Mouse (Mus musculus): ENCODE measurements at regions not wholly inside any gene's neighbourhood (a gene's known extent, or its start where the extent isn't known, plus 50 kb on each side); places are given as distances from the start of the nearest gene placed in this dataset.

GRCm38 (mm10) chr4:81899961-81900540 lies 457.4 kb upstream of the Mpdz start:
- no peak for TF ChIP-seq CTCF (IDR thresholded peaks at IDR 0.05; ENCODE audit: low read depth)
- Histone ChIP-seq H3K9ac (ENCODE audit: low read depth, low read length) (no peak overlapping the region), H3K27me3 (replicated peaks; ENCODE audit: control insufficient read depth, insufficient read depth, low read length) (no peaks in the 10 kb centered on the region), H3K4me1 (replicated peaks; ENCODE audit: control insufficient read depth, insufficient read depth, low read length) (no peaks in the 10 kb centered on the region), H3K4me3 (ENCODE audit: low read depth, low read length) (no peak overlapping the region), H3K4me2 (replicated peaks; ENCODE audit: low read depth) (no peak overlapping the region), H3K27ac (ENCODE audit: low read depth, low read length) (no peak overlapping the region), H3K9me3 (ENCODE audit: control insufficient read depth) (no peaks in the 10 kb centered on the region), H3K36me3 (ENCODE audit: control insufficient read depth, insufficient read depth) (no peaks in the 10 kb centered on the region)
- WGBS, result 61% methylated on average over 5 of the region's 5 CpGs
- no peak for ATAC-seq

DNA sequence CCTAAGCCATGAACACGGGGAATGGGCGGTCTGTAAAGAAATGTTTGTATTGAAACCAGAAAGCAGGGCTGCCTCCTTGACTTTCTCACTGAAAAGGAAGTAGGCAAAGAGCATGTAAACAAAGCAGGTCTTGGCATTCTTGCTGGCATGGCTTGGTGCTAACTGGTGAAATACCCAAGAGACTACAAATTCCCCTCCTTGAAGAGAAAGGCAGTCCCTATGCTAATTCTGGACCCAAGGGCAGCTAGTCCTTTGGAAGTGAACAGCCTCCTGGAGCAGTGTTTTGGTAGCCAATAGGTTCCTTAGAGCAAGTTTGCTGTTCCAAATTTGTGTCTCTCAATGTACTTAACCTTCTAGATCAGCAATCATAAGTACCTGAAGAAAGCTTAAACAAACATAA lies 456.0 kb upstream of the Mpdz start:
- Histone ChIP-seq H3K9ac (ENCODE audit: low read depth, low read length) (no peak overlapping the region), H3K4me1 (replicated peaks; ENCODE audit: control insufficient read depth, insufficient read depth, low read length) (no peaks in the 10 kb centered on the region), H3K4me2 (replicated peaks; ENCODE audit: low read depth) (no peak overlapping the region), H3K4me3 (ENCODE audit: low read depth, low read length) (no peak overlapping the region), H3K36me3 (ENCODE audit: control insufficient read depth, insufficient read depth) (no peaks in the 10 kb centered on the region), H3K27me3 (replicated peaks; ENCODE audit: control insufficient read depth, insufficient read depth, low read length) (no peaks in the 10 kb centered on the region), H3K9me3 (ENCODE audit: control insufficient read depth) (no peaks in the 10 kb centered on the region), H3K27ac (ENCODE audit: low read depth, low read length) (no peak overlapping the region)
- WGBS, result 72% methylated on average over 2 of the region's 2 CpGs
- ATAC-seq, result no peak
- no peak for TF ChIP-seq CTCF (IDR thresholded peaks at IDR 0.05; ENCODE audit: low read depth)

GRCm38 (mm10) chr4:81897451-81897850 lies 454.8 kb upstream of the Mpdz start:
- H3K4me1 ChIP-seq (replicated peaks; ENCODE audit: control insufficient read depth, insufficient read depth, low read length), result no peaks in the 10 kb centered on the region
- no peak overlapping the region for H3K9ac ChIP-seq (ENCODE audit: low read depth, low read length)
- no peak overlapping the region for H3K4me2 ChIP-seq (replicated peaks; ENCODE audit: low read depth)
- no peaks in the 10 kb centered on the region for H3K27me3 ChIP-seq (replicated peaks; ENCODE audit: control insufficient read depth, insufficient read depth, low read length)
- H3K9me3 ChIP-seq (ENCODE audit: control insufficient read depth), result no peaks in the 10 kb centered on the region
- H3K36me3 ChIP-seq (ENCODE audit: control insufficient read depth, insufficient read depth), result no peaks in the 10 kb centered on the region
- 73% methylated on average over 5 of the region's 5 CpGs for WGBS
- TF ChIP-seq CTCF (IDR thresholded peaks at IDR 0.05; ENCODE audit: low read depth), result no peak
- H3K27ac ChIP-seq (ENCODE audit: low read depth, low read length), result no peak overlapping the region
- no peak for ATAC-seq
- no peak overlapping the region for H3K4me3 ChIP-seq (ENCODE audit: low read depth, low read length)

DNA sequence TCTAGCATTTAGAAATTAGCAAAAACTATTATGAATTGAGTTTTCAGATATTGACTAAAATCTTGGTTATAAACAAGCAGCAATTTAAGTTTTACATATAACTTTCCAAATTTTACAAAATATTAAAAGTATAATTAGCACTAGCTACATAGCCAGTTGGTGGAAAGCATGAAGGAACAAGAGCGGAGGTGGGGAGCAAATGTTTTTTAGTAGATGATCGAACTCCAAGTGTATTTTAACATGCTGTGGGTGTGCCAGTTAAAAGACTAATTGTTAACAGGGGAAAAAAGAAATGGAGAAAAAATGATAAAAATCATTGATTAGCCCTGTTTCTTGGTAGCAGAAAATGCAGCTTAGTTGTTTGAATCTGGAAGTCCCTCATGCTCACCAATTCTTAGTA lies 426.3 kb upstream of the Mpdz start:
- no peak overlapping the region for H3K4me2 ChIP-seq (replicated peaks; ENCODE audit: low read depth)
- 90% methylated on average over 2 of the region's 2 CpGs for WGBS

GRCm38 (mm10) chr4:81841642-81842494 lies 399.3 kb upstream of the Mpdz start:
- H3K4me1 ChIP-seq (replicated peaks; ENCODE audit: control insufficient read depth, insufficient read depth, low read length), result no peaks in the 10 kb centered on the region
- H3K9ac ChIP-seq (ENCODE audit: low read depth, low read length), result no peak overlapping the region
- no peak overlapping the region for H3K4me2 ChIP-seq (replicated peaks; ENCODE audit: low read depth)
- H3K4me3 ChIP-seq (ENCODE audit: low read depth, low read length), result no peak overlapping the region
- H3K27ac ChIP-seq (ENCODE audit: low read depth, low read length), result no peak overlapping the region
- WGBS, result 66% methylated on average over 4 of the region's 4 CpGs
- H3K27me3 ChIP-seq (replicated peaks; ENCODE audit: control insufficient read depth, insufficient read depth, low read length), result no peaks in the 10 kb centered on the region
- ATAC-seq, result no peak
- no peak for TF ChIP-seq CTCF (IDR thresholded peaks at IDR 0.05; ENCODE audit: low read depth)
- no peaks in the 10 kb centered on the region; the same call in 1 of the 2 replicates for H3K36me3 ChIP-seq (ENCODE audit: control insufficient read depth, insufficient read depth)
- no peaks in the 10 kb centered on the region for H3K9me3 ChIP-seq (ENCODE audit: control insufficient read depth)

More for the DNA sequence above, 426.3 kb upstream of the Mpdz start:
- H3K36me3 ChIP-seq (ENCODE audit: control insufficient read depth, insufficient read depth), result no peaks in the 10 kb centered on the region
- H3K4me3 ChIP-seq (ENCODE audit: low read depth, low read length), result no peak overlapping the region
- TF ChIP-seq CTCF (IDR thresholded peaks at IDR 0.05; ENCODE audit: low read depth), result no peak
- no peak overlapping the region for H3K27ac ChIP-seq (ENCODE audit: low read depth, low read length)
- H3K27me3 ChIP-seq (replicated peaks; ENCODE audit: control insufficient read depth, insufficient read depth, low read length), result no peaks in the 10 kb centered on the region
- ATAC-seq, result no peak
- no peaks in the 10 kb centered on the region for H3K9me3 ChIP-seq (ENCODE audit: control insufficient read depth)
- no peaks in the 10 kb centered on the region for H3K4me1 ChIP-seq (replicated peaks; ENCODE audit: control insufficient read depth, insufficient read depth, low read length)
- no peak overlapping the region for H3K9ac ChIP-seq (ENCODE audit: low read depth, low read length)

DNA sequence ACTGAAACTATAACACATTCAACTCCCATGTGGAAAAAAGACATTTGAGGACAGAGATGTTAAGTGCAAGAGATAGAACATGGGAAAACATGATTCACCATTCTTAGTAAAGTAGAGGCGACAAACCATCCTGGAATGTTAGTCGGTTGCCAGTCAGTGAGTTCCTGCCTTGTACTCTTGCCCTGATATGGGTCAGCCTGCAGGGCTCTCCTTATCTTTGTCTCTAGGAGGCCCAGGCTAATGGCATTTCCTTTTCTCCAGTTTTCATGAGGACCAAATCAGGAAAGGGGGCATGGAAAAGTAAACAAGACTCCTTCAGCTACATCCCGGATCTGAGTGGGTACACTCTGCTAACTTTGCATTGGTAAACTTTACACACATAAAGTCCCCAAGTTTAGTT lies 387.4 kb upstream of the Mpdz start:
- Histone ChIP-seq H3K36me3 (ENCODE audit: control insufficient read depth, insufficient read depth) (no peaks in the 10 kb centered on the region), H3K27me3 (replicated peaks; ENCODE audit: control insufficient read depth, insufficient read depth, low read length) (no peaks in the 10 kb centered on the region), H3K9ac (ENCODE audit: low read depth, low read length) (no peak overlapping the region), H3K4me3 (ENCODE audit: low read depth, low read length) (no peak overlapping the region), H3K27ac (ENCODE audit: low read depth, low read length) (no peak overlapping the region), H3K4me1 (replicated peaks; ENCODE audit: control insufficient read depth, insufficient read depth, low read length) (no peaks in the 10 kb centered on the region), H3K9me3 (ENCODE audit: control insufficient read depth) (no peaks in the 10 kb centered on the region), H3K4me2 (replicated peaks; ENCODE audit: low read depth) (no peak overlapping the region)
- WGBS, result 42% methylated on average over 3 of the region's 3 CpGs
- ATAC-seq, result no peak
- no peak for TF ChIP-seq CTCF (IDR thresholded peaks at IDR 0.05; ENCODE audit: low read depth)
